ENCODE assay signal across 8 mouse cellular contexts in genomic region chr7:19697949-19698906, GRCm38 (mm10). TPM values are rescaled to one million over a fixed set of nuclear protein-coding genes. Genes with fewer than 3 reads are reported as not detected.
DNase-seq lines count a peak whose midpoint lies in the region; ATAC-seq and TF ChIP-seq lines count a peak whose summit lies in the region.

No protein-coding gene starts in this region.

- H3K9me3 ChIP-seq in heart, embryonic 12.5 days (replicated peaks), result no peaks in the 10 kb centered on the region
- H3K9me3 ChIP-seq in limb, embryonic 10.5 days (replicated peaks), result peaks cover 3% of the 10 kb centered on the region; the same call in 1 of the 2 replicates
- H3K9me3 ChIP-seq in midbrain, embryonic 16.5 days (replicated peaks; ENCODE audit: control insufficient read depth, low read length, poor library complexity, severe bottlenecking), result no peaks in the 10 kb centered on the region

- H3K27ac ChIP-seq in testis, adult 2 months (ENCODE audit: control insufficient read depth, insufficient read depth, low read depth, low read length), result no peak overlapping the region
- peak overlapping the region; percentile 61 for H3K27ac ChIP-seq in heart, embryonic 12.5 days (ENCODE audit: poor library complexity, severe bottlenecking)
- peak overlapping the region; percentile 73 for H3K27ac ChIP-seq in limb, embryonic 10.5 days
- H3K27ac ChIP-seq in midbrain, embryonic 16.5 days (ENCODE audit: low read length), result peak overlapping the region; percentile 29; the same call in 1 of the 2 replicates

- TF ChIP-seq POLR2A in testis, adult 2 months (IDR thresholded peaks at IDR 0.05; ENCODE audit: control insufficient read depth, low read depth, low read length), result no peak

- 2% methylated on average over 28 of the region's 28 CpGs for WGBS in heart, embryonic 12.5 days
- 3% methylated on average over 28 of the region's 28 CpGs for WGBS in limb, embryonic 10.5 days
- 2% methylated on average over 28 of the region's 28 CpGs for WGBS in midbrain, embryonic 16.5 days

- no peaks in the 10 kb centered on the region; the same call in 1 of the 2 replicates for H3K27me3 ChIP-seq in testis, adult 2 months (ENCODE audit: control insufficient read depth, insufficient read depth, low read length)
- H3K27me3 ChIP-seq in heart, embryonic 12.5 days (replicated peaks), result no peaks in the 10 kb centered on the region
- H3K27me3 ChIP-seq in limb, embryonic 10.5 days (ENCODE audit: low read depth, poor library complexity, severe bottlenecking), result no peaks in the 10 kb centered on the region
- no peaks in the 10 kb centered on the region for H3K27me3 ChIP-seq in midbrain, embryonic 16.5 days (ENCODE audit: control insufficient read depth, insufficient read depth, low read depth, low read length)

- no peak for ATAC-seq in heart, embryonic 12.5 days (ENCODE audit: insufficient number of reproducible peaks, low FRiP score)
- no peak for ATAC-seq in midbrain, embryonic 16.5 days
- no peak for ATAC-seq in cerebellum, adult (ENCODE audit: insufficient number of reproducible peaks, low FRiP score, low TSS enrichment)

- H3K36me3 ChIP-seq in testis, adult 2 months (ENCODE audit: control insufficient read depth, insufficient read depth, low read length), result no peaks in the 10 kb centered on the region
- peaks cover 36% of the 10 kb centered on the region for H3K36me3 ChIP-seq in heart, embryonic 12.5 days
- peaks cover 33% of the 10 kb centered on the region for H3K36me3 ChIP-seq in limb, embryonic 10.5 days
- H3K36me3 ChIP-seq in midbrain, embryonic 16.5 days (ENCODE audit: control insufficient read depth, insufficient read depth, low read length), result peaks cover 3% of the 10 kb centered on the region; the same call in 1 of the 2 replicates

- peak overlapping the region; percentile 86 for H3K4me2 ChIP-seq in heart, embryonic 12.5 days
- peak overlapping the region; percentile 54 for H3K4me2 ChIP-seq in midbrain, embryonic 16.5 days (ENCODE audit: low read length)

- H3K4me3 ChIP-seq in testis, adult 2 months (ENCODE audit: control insufficient read depth, low read depth, low read length), result peak overlapping the region; percentile 47
- peak overlapping the region; percentile 55 for H3K4me3 ChIP-seq in heart, embryonic 12.5 days
- peak overlapping the region; percentile 50 for H3K4me3 ChIP-seq in limb, embryonic 10.5 days
- H3K4me3 ChIP-seq in midbrain, embryonic 16.5 days (ENCODE audit: low read depth, low read length), result peak overlapping the region; percentile 35

- TF ChIP-seq CTCF in testis, adult 2 months (IDR thresholded peaks at IDR 0.05; ENCODE audit: control insufficient read depth, insufficient read depth, insufficient replicate concordance, low read depth, low read length), result peak; percentile 10; the same call in 1 of the 2 replicates

- H3K9ac ChIP-seq in heart, embryonic 12.5 days, result peak overlapping the region; percentile 68
- peak overlapping the region; percentile 57 for H3K9ac ChIP-seq in midbrain, embryonic 16.5 days (ENCODE audit: low read depth, low read length)

- no peak for DNase-seq in testis, postnatal 14 days (ENCODE audit: low spot score)
- DNase-seq in limb, embryonic 10.5 days (ENCODE audit: low spot score), result peak; percentile 63
- no peak for DNase-seq in gastrocnemius, postnatal 4 days (ENCODE audit: low spot score in 2 of 2)
- DNase-seq in layer of hippocampus, adult 18-20 months (ENCODE audit: low spot score in 2 of 2), result no peak

- peaks cover 15% of the 10 kb centered on the region for H3K4me1 ChIP-seq in testis, adult 2 months (ENCODE audit: control insufficient read depth, insufficient read depth, low read length)
- peaks cover 54% of the 10 kb centered on the region for H3K4me1 ChIP-seq in heart, embryonic 12.5 days (replicated peaks)
- peaks cover 39% of the 10 kb centered on the region for H3K4me1 ChIP-seq in limb, embryonic 10.5 days
- peaks cover 16% of the 10 kb centered on the region; the same call in 1 of the 2 replicates for H3K4me1 ChIP-seq in midbrain, embryonic 16.5 days (ENCODE audit: control insufficient read depth, insufficient read depth, low read length)

RNA-seq across cellular contexts. Expression of gene Apoe, which starts 0.8 kb away (rescaled TPM):
- 122 and 180 TPM in 2 replicates for polyA plus RNA-seq in testis, adult 2 months (2012; rRNA removed)
- 399 and 400 TPM in 2 replicates for polyA plus RNA-seq in heart, embryonic 12.5 days (2016; fragmentation: Nextera tagmentation; extraction: Ambion mirVana)
- 63.0 and 83.6 TPM in 2 replicates for polyA plus RNA-seq in limb, embryonic 10.5 days (2016; fragmentation: Nextera tagmentation; extraction: Ambion mirVana)
- polyA plus RNA-seq in midbrain, embryonic 16.5 days (2015; fragmentation: Nextera tagmentation; extraction: Ambion mirVana), result 350 and 686 TPM in 2 replicates
- total RNA-seq in gastrocnemius, postnatal 4 days (2021), result 100 to 1,000 TPM; 136 to 167 TPM
- total RNA-seq in layer of hippocampus, adult 18-20 months (2021), result 1,000 to 10,000 TPM; 2,690 to 2,764 TPM

RNA-seq across cellular contexts. Expression of gene Apoc1, which starts 5.8 kb away (rescaled TPM):
- 17.3 and 21.1 TPM in 2 replicates for polyA plus RNA-seq in testis, adult 2 months (2012; rRNA removed)
- 6.7 and 8.9 TPM in 2 replicates for polyA plus RNA-seq in heart, embryonic 12.5 days (2016; fragmentation: Nextera tagmentation; extraction: Ambion mirVana)
- 3.0 and 4.8 TPM in 2 replicates for polyA plus RNA-seq in limb, embryonic 10.5 days (2016; fragmentation: Nextera tagmentation; extraction: Ambion mirVana)
- polyA plus RNA-seq in midbrain, embryonic 16.5 days (2015; fragmentation: Nextera tagmentation; extraction: Ambion mirVana), result 0.96 and 1.0 TPM in 2 replicates
- total RNA-seq in gastrocnemius, postnatal 4 days (2021), result 10 to 100 TPM in 1 of 2 experiments, 1 to 10 TPM in 1; 1.7 to 14.7 TPM
- total RNA-seq in layer of hippocampus, adult 18-20 months (2021), result 1 to 10 TPM; 5.8 to 8.7 TPM

RNA-seq across cellular contexts. Expression of gene Apoc4, which starts 16.9 kb away (rescaled TPM):
- polyA plus RNA-seq in testis, adult 2 months (2012; rRNA removed), result not detected in 2 replicates
- polyA plus RNA-seq in heart, embryonic 12.5 days (2016; fragmentation: Nextera tagmentation; extraction: Ambion mirVana), result 0.41 TPM in 1 of 2 replicates, not detected in the other
- polyA plus RNA-seq in limb, embryonic 10.5 days (2016; fragmentation: Nextera tagmentation; extraction: Ambion mirVana), result 0.06 TPM in 1 of 2 replicates, not detected in the other
- polyA plus RNA-seq in midbrain, embryonic 16.5 days (2015; fragmentation: Nextera tagmentation; extraction: Ambion mirVana), result not detected in 2 replicates
- total RNA-seq in gastrocnemius, postnatal 4 days (2021), result 1 to 10 TPM in 1 of 2 experiments, under 1 TPM in 1; 0.42 to 4.7 TPM
- not detected for total RNA-seq in layer of hippocampus, adult 18-20 months (2021)

RNA-seq across cellular contexts. Expression of gene Gm44805, which starts 17.0 kb away (rescaled TPM):
- polyA plus RNA-seq in testis, adult 2 months (2012; rRNA removed), result not detected in 2 replicates
- polyA plus RNA-seq in heart, embryonic 12.5 days (2016; fragmentation: Nextera tagmentation; extraction: Ambion mirVana), result not detected in 2 replicates
- not detected in 2 replicates for polyA plus RNA-seq in limb, embryonic 10.5 days (2016; fragmentation: Nextera tagmentation; extraction: Ambion mirVana)
- not detected in 2 replicates for polyA plus RNA-seq in midbrain, embryonic 16.5 days (2015; fragmentation: Nextera tagmentation; extraction: Ambion mirVana)
- not detected for total RNA-seq in gastrocnemius, postnatal 4 days (2021)
- not detected for total RNA-seq in layer of hippocampus, adult 18-20 months (2021)

RNA-seq across cellular contexts. Expression of gene Tomm40, which starts 17.0 kb away (rescaled TPM):
- polyA plus RNA-seq in testis, adult 2 months (2012; rRNA removed), result 36.8 and 38.3 TPM in 2 replicates
- 160 and 166 TPM in 2 replicates for polyA plus RNA-seq in heart, embryonic 12.5 days (2016; fragmentation: Nextera tagmentation; extraction: Ambion mirVana)
- 244 and 285 TPM in 2 replicates for polyA plus RNA-seq in limb, embryonic 10.5 days (2016; fragmentation: Nextera tagmentation; extraction: Ambion mirVana)
- polyA plus RNA-seq in midbrain, embryonic 16.5 days (2015; fragmentation: Nextera tagmentation; extraction: Ambion mirVana), result 113 and 118 TPM in 2 replicates
- 10 to 100 TPM; 68.4 to 72.0 TPM for total RNA-seq in gastrocnemius, postnatal 4 days (2021)
- total RNA-seq in layer of hippocampus, adult 18-20 months (2021), result 100 to 1,000 TPM; 110 to 114 TPM
